Mouse (Mus musculus): ENCODE measurements around the gene P2ry6. TPM values are rescaled to one million over a fixed set of nuclear protein-coding genes. Genes with fewer than 3 reads are reported as not detected.

P2ry6 gene
- total RNA-seq, 2 experiments from 2014 or later = 2.0 to 2.5 TPM

- DNase-seq = no peak
- intact Hi-C loops (cut with DNase I) = loop anchor here (5.0 kb wide), 1 partner anchor 33 kb away; no protein-coding TSS in a partner anchor
Measured at GRCm38 (mm10) chr7:100944306-100944705, 30.1 kb downstream of the P2ry6 start.

GRCm38 (mm10) chr7:100942789-100943615 is 31.4 kb downstream of the P2ry6 start:
- peak; percentile 81 for DNase-seq
- intact Hi-C loops (cut with DNase I) = loop anchor here (5.0 kb wide), 1 partner anchor 34 kb away; no protein-coding TSS in a partner anchor

- intact Hi-C loops (cut with DNase I) = loop anchor here (5.0 kb wide), 1 partner anchor 36 kb away; no protein-coding TSS in a partner anchor
- peak; percentile 17 for DNase-seq
Measured at GRCm38 (mm10) chr7:100941169-100941568, 33.3 kb downstream of the P2ry6 start.

GRCm38 (mm10) chr7:100938106-100938505 is 36.3 kb downstream of the P2ry6 start:
- intact Hi-C loops (cut with DNase I) = no loop called here
- DNase-seq = peak; percentile 74

DNA sequence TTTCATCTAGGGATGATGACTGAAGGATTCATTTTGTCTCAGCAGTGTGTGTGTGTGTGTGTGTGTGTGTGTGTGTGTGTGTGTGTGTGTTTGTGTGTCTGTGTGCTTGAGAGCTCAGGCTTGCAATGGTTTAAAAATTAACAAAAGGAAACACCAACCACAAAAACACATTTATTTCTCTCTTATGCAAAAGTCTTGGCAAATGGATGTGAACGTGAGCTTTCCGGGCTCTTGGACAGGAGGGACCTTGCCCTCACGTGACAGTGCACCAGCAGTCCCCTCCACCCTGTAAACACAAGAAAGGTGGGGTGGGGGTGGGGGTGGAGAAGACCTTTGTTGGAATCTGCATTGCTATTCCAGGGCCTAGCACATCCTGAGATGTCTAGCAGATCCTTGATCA is 37.0 kb downstream of the P2ry6 start:
- intact Hi-C loops (cut with DNase I) = no loop called here

GRCm38 (mm10) chr7:100933520-100933919 is 40.9 kb downstream of the P2ry6 start:
- intact Hi-C loops (cut with DNase I) = no loop called here
- DNase-seq = no peak

More for the DNA sequence above, 37.0 kb downstream of the P2ry6 start:
- no peak for DNase-seq

GRCm38 (mm10) chr7:100932481-100933007 is 41.9 kb downstream of the P2ry6 start:
- intact Hi-C loops (cut with DNase I) = no loop called here

GRCm38 (mm10) chr7:100931926-100932480 is 42.4 kb downstream of the P2ry6 start, which contains the start of gene Arhgef17:
Gene Arhgef17 (minus strand): TSS chr7:100932107.
- intact Hi-C loops (cut with DNase I) = no loop called here
- DNase-seq = peak; percentile 63

More at GRCm38 (mm10) chr7:100932481-100933007, 41.9 kb downstream of the P2ry6 start:
- peak; percentile 83 for DNase-seq

DNA sequence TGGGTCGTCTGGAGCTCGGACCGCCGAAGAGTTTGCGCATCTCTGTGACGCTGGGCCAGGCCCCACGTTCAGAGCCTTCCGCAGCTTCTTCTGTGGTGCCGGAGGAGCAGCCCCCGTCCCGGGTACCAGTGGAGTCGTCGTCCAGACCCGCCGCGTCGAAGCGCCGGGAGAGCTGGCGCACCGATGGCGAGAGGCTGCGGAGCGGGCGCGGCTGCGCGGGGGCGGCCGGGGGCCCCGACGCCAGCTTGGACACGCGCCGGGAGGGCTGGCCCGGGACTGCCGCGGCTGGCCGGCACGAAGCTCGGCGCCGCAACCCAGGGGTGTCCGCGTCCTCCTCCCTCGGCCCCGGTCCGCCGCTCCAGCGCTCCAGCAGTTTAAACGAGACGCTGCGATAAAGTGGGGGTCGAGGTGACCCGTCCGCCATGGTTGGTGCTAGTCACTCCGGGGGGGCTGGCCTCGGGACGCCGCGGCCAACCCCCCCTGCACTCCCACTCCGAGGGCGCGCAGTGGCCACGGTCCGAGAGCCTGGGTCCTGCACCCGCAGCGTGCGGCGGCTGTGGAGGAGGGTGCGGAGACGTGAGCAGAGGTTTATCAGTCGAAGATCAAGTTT is 43.0 kb downstream of the P2ry6 start:
- no peak for DNase-seq
- intact Hi-C loops (cut with DNase I) = no loop called here

DNA sequence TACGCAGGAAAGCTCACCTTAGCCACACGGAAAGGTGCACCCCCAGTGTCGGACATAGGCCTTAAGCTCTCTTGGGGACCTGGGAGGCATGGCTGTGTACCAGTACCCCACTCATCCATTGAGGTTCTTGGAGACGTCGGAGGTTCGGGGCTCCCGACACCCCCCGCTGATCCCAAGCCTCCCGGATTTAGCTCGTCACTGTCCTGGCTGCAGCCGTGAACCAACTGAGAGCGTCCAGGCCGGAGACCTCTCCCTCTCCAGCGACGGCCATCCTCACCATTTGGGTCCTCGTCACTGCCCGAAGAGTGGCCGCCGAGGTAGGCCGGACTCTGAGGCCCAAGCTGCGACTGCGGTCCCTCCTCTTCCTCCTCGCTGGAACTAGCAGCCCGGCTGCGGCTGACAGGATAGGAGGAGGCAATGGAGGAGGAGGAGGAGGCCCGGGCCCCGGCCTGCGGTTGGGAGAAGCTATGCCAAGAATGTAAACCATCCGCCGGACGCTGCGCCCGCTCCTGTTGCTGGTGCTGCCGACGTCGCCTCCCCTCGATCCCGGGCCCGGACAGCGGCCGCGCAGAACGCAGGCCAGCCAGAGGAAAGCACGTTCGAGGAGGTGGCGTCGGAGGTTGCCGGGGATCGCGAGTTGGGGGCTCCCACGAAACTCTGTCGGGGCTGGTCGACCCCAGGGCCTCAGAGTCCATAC is 43.7 kb downstream of the P2ry6 start:
- intact Hi-C loops (cut with DNase I) = no loop called here
- peak; percentile 29 for DNase-seq

DNA sequence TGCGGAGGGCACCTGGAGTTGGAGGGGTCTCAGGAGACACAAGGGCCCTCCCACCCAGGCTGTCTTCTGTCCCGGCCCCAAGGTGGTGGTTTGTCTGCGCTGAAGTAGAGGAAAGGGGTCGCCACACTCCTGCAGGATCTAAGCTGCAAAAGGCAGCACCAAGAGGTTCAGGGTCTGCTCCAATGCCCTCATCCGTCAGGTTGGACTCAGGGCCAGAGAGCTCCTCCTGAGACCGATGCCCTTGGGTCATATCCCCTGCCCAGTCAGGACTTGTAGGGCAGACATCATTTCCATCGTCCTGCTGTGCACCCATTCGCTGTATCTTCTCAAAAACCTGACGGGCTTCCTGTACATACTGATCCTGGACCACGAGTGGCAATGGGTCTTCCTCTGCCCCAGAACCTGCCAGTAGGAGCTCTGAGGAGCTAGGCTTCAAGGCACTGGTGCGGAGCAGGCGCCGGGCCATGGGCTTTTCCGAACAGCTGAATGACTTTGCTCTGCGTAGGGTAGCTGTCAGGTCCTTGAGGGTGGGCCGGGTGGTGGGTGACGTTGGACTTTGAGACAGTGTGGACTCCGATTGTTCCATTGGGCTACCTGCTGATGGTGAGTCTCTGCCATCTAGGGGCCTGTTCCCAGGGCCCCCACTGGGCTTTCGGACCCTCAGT is 44.7 kb downstream of the P2ry6 start:
- intact Hi-C loops (cut with DNase I) = loop anchor here (10.0 kb wide), 1 partner anchor 445 kb away; no protein-coding TSS in a partner anchor

DNA sequence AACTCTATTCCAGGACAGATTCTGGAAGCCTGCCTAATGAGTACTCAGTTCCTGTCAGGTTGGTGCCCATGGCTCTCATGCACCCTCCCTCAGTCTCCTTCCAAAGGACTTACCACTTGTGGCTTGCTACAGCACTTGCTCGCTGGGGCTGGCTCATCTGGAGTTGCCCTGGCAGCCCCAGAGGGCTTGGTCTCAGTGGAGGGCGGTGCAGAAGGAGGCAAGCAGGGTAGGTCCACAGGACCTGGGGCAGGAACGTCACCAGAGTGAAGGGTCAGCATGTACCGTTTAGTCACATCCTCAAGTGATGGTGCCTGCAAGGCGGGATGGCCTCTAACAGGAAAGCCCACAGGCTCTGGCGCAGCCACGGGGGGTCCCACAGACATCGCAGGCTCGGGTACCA is 46.0 kb downstream of the P2ry6 start:
- DNase-seq = no peak
- intact Hi-C loops (cut with DNase I) = loop anchor here (10.0 kb wide), 1 partner anchor 446 kb away; no protein-coding TSS in a partner anchor

More for the DNA sequence above, 44.7 kb downstream of the P2ry6 start:
- no peak for DNase-seq

DNA sequence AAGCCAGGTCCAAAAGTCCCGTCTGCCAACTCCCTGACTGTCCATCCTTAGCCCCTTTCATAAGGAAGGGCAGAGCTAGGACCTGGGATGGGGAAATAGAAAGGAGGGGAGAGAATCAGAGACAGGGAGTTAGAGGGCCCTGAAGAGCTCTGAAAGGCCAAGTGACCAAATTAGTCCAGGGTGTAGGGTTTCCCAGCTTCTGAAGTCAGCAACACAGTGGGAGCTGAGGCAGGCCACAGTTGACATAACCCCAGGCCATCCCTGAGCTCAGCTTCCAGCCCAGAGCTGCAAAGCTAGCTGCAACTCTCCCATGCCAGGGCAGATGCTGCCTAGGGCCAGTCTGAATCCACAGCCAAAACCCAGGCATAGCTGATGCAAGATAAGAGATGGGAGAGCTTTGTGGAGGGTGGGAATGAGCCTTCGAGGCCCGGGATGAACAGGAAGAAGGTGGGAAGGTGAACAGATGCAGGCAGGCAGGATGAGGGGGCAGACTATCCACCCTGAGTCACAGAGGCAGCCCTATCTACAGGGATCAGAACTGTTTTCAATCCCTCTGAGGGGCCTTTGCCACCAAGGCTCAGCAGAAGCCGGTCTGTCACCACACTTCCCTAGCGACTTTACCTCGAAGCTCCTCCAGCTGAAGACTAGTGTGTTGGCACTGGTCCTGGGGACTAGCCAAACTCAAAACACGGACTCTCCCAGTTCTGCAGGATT is 47.0 kb downstream of the P2ry6 start:
- intact Hi-C loops (cut with DNase I) = loop anchor here (10.0 kb wide), 1 partner anchor 447 kb away; no protein-coding TSS in a partner anchor
- no peak for DNase-seq

GRCm38 (mm10) chr7:100926311-100926923 is 48.0 kb downstream of the P2ry6 start:
- intact Hi-C loops (cut with DNase I) = loop anchor here (10.0 kb wide), 1 partner anchor 448 kb away; no protein-coding TSS in a partner anchor
- DNase-seq = no peak

DNA sequence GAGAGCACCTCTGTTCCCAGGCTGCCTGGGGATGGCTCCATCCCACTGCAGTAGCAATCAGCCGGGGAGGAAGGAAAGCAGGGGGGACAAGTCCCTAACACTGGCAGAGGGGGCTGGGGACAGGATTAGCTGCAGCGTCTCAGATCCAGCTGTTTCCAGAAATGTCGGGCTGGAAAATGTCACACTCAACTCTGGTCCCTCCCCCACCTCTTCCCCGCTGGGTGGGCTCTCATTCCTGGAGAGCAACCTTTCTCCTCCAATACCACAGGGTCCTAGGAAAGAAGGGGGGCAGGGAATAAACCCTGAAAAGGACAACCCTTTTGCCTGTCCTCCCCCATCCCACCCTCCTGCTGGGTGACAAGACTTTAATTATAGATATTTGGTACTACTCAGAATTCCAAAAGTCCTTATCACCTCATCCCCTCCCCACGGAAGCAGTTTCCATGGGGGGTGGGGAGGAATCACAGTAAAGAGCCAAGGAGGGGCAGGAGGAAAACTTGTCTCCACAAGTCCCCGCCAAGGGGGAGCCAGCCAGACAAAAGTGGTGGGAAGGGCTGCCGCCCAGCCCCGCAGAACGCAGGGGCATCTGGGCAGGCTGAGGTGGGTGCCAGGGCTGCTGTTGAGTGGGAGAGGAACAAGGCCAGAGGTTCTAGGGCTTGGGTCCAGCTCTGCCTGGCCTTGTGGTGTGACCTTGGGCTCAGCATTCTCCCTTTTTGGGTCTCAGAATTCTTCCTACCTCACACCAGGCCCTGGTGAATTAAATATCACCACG is 49.6 kb downstream of the P2ry6 start:
- intact Hi-C loops (cut with DNase I) = loop anchor here (10.0 kb wide), 1 partner anchor 450 kb away; no protein-coding TSS in a partner anchor
- no peak for DNase-seq

DNA sequence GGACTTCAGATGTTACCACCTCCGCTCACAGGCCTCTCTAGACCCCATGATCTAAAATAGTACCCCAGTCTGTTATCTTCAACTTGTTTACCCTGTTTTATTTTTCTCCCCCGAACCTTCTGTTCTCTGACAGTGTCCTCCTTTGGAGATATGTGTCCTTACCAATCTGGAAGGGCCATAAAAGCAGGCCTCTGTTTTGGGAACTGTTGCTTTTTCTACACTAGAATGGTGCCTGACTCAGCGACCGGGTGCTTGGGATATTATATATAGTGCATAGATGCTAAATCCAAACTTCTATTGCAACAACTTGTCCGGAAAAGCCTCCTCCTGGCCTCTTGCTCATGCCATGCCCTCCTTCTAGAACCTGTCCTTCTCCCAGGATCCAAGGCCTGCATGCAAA is 50.2 kb downstream of the P2ry6 start:
- no peak for DNase-seq

GRCm38 (mm10) chr7:100922907-100923306 is 51.5 kb downstream of the P2ry6 start:
- intact Hi-C loops (cut with DNase I) = loop anchor here (10.0 kb wide), 1 partner anchor 452 kb away; no protein-coding TSS in a partner anchor
- peak; percentile 74 for DNase-seq

More for the DNA sequence above, 50.2 kb downstream of the P2ry6 start:
- intact Hi-C loops (cut with DNase I) = loop anchor here (10.0 kb wide), 1 partner anchor 451 kb away; no protein-coding TSS in a partner anchor
